Mouse (Mus musculus) central nervous system, embryonic 14 days (tissue): ENCODE measurements around the gene Lrrc59. TPM values are rescaled to one million over a fixed set of nuclear protein-coding genes. Genes with fewer than 3 reads are reported as not detected.

Experiments
- polyA plus RNA-seq: library from polyadenylated mRNA; depleted of rRNA; stranded (reverse); fragments of >200 nt; gene quantifications from 2 replicates; pipeline ENCODE4 v1.2.3, GENCODE M21; 2012; rRNA removed

The Lrrc59 gene
- 103 and 113 TPM in 2 replicates for polyA plus RNA-seq

GRCm38 (mm10) chr11:94629199-94629883 is at the start of gene Lrrc59:
TSS of gene Lrrc59 (plus strand) at chr11:94629767.

GRCm38 (mm10) chr11:94601321-94602281 is 28.0 kb upstream of the Lrrc59 start, which contains the start of gene Acsf2:
TSS of gene Acsf2 (minus strand) at chr11:94601871.

GRCm38 (mm10) chr11:94653663-94654436 is 24.3 kb downstream of the Lrrc59 start, which contains the start of the genes Mrpl27 and Eme1:
TSS of gene Mrpl27 (plus strand) at chr11:94653767.
TSS of gene Eme1 (minus strand) at chr11:94653964.

GRCm38 (mm10) chr11:94676754-94677606 is 47.4 kb downstream of the Lrrc59 start, which contains the start of gene Xylt2:
TSS of gene Xylt2 (minus strand) at chr11:94677515.

Other genes starting within 250 kb of the Lrrc59 start
- 0.63 and 0.79 TPM in 2 replicates for gene Abcc3, start 236.8 kb upstream of the Lrrc59 start, polyA plus RNA-seq
- 155 and 233 TPM in 2 replicates for gene Cacna1g, start 155.6 kb upstream of the Lrrc59 start, polyA plus RNA-seq
- 0.39 and 0.90 TPM in 2 replicates for gene Spata20, start 143.6 kb upstream of the Lrrc59 start, polyA plus RNA-seq
- 0.85 and 1.1 TPM in 2 replicates for gene Epn3, start 129.8 kb upstream of the Lrrc59 start, polyA plus RNA-seq
- gene Mycbpap, start 108.0 kb upstream of the Lrrc59 start, polyA plus RNA-seq: 3.6 and 3.7 TPM in 2 replicates
- gene Rsad1, start 80.5 kb upstream of the Lrrc59 start, polyA plus RNA-seq: 7.5 and 9.1 TPM in 2 replicates
- 0.33 and 3.4 TPM in 2 replicates for gene Chad, start 64.7 kb upstream of the Lrrc59 start, polyA plus RNA-seq
- gene Acsf2, start 27.9 kb upstream of the Lrrc59 start, polyA plus RNA-seq: 7.9 and 13.1 TPM in 2 replicates
- 112 and 116 TPM in 2 replicates for gene Mrpl27, start 24.0 kb downstream of the Lrrc59 start, polyA plus RNA-seq
- 11.3 and 15.3 TPM in 2 replicates for gene Eme1, start 24.2 kb downstream of the Lrrc59 start, polyA plus RNA-seq
- 22.2 and 27.7 TPM in 2 replicates for gene Xylt2, start 47.7 kb downstream of the Lrrc59 start, polyA plus RNA-seq
- 0.04 and 0.11 TPM in 2 replicates for gene Gm11541, start 74.7 kb downstream of the Lrrc59 start, polyA plus RNA-seq
- gene Cdc34b, start 112.0 kb downstream of the Lrrc59 start, polyA plus RNA-seq: 0.14 TPM in 1 of 2 replicates, not detected in the other
- gene Tmem92, start 152.9 kb downstream of the Lrrc59 start, polyA plus RNA-seq: not detected in 2 replicates